In genomic region chr6:90321811-90322210, GRCm38 (mm10) we compare ENCODE assay signal across 41 mouse cellular contexts. TPM values are rescaled to one million over a fixed set of nuclear protein-coding genes. Genes with fewer than 3 reads are reported as not detected.
DNase-seq lines count a peak whose midpoint lies in the region; ATAC-seq and TF ChIP-seq lines count a peak whose summit lies in the region.
"Had no signal": no experiment of that assay in that cellular context is flagged by ENCODE, and none has a peak within 500 bp of the region (broad histone marks: within the 10 kb centered on the region; RNA-seq: fewer than 3 reads in every experiment).

No protein-coding gene starts in this region.

- 0 out of 2 replicates have a peak, but pooled peaks have one; percentile 14 for ATAC-seq in stomach, embryonic 16.5 days (ENCODE audit: insufficient read depth, low FRiP score)
- ATAC-seq in stomach, postnatal 0 days (ENCODE audit: low FRiP score, low TSS enrichment): no peak
- ATAC-seq in liver, embryonic 16.5 days (ENCODE audit: low read depth): no peak
- no peak for ATAC-seq in forebrain, embryonic 12.5 days (ENCODE audit: low FRiP score)
- ATAC-seq: forebrain, embryonic 16.5 days; hindbrain, embryonic 16.5 days; intestine, embryonic 15.5 days had no signal

- no peaks in the 10 kb centered on the region for H3K9me3 ChIP-seq in stomach, embryonic 16.5 days (replicated peaks; ENCODE audit: control insufficient read depth, low read length)
- H3K9me3 ChIP-seq in stomach, postnatal 0 days (ENCODE audit: control insufficient read depth, low read length): no peaks in the 10 kb centered on the region
- H3K9me3 ChIP-seq in liver, embryonic 16.5 days (replicated peaks; ENCODE audit: control insufficient read depth, low read length): no peaks in the 10 kb centered on the region
- H3K9me3 ChIP-seq in forebrain, embryonic 12.5 days: no peaks in the 10 kb centered on the region
- H3K9me3 ChIP-seq: embryonic facial prominence, embryonic 12.5 days; forebrain, embryonic 10.5 days; G1E; intestine, embryonic 15.5 days; limb, embryonic 13.5 days; neural tube, embryonic 15.5 days had no signal

- no peak for TF ChIP-seq CTCF in stomach, postnatal 0 days (IDR thresholded peaks at IDR 0.05; ENCODE audit: low read depth)

- H3K27ac ChIP-seq in stomach, embryonic 16.5 days (ENCODE audit: low read length): no peak overlapping the region
- no peak overlapping the region for H3K27ac ChIP-seq in stomach, postnatal 0 days (replicated peaks)
- H3K27ac ChIP-seq in liver, embryonic 16.5 days (ENCODE audit: low read length): peak overlapping the region; percentile 74
- no peak overlapping the region for H3K27ac ChIP-seq in forebrain, embryonic 12.5 days
- H3K27ac ChIP-seq: embryonic facial prominence, embryonic 12.5 days; forebrain, embryonic 10.5 days; gastrocnemius, adult 2 months; intestine, embryonic 15.5 days; limb, embryonic 13.5 days; macrophage; neural tube, embryonic 15.5 days had no signal

- no peak overlapping the region for H3K4me3 ChIP-seq in stomach, embryonic 16.5 days (replicated peaks; ENCODE audit: low read length)
- H3K4me3 ChIP-seq in stomach, postnatal 0 days (ENCODE audit: low read depth, low read length): no peak overlapping the region
- no peak overlapping the region for H3K4me3 ChIP-seq in liver, embryonic 16.5 days (ENCODE audit: low read depth, low read length)
- H3K4me3 ChIP-seq in forebrain, embryonic 12.5 days (replicated peaks): no peak overlapping the region
- H3K4me3 ChIP-seq: embryonic facial prominence, embryonic 12.5 days; forebrain, embryonic 10.5 days; gastrocnemius, adult 2 months; intestine, embryonic 15.5 days; limb, embryonic 13.5 days; neural tube, embryonic 15.5 days had no signal

- H3K4me2 ChIP-seq in stomach, embryonic 16.5 days (ENCODE audit: low read depth, low read length): no peak overlapping the region
- H3K4me2 ChIP-seq in stomach, postnatal 0 days (replicated peaks; ENCODE audit: low read depth): no peak overlapping the region
- H3K4me2 ChIP-seq in liver, embryonic 16.5 days (ENCODE audit: low read depth, low read length): no peak overlapping the region
- H3K4me2 ChIP-seq in forebrain, embryonic 12.5 days: no peak overlapping the region
- H3K4me2 ChIP-seq: embryonic facial prominence, embryonic 12.5 days; intestine, embryonic 15.5 days; limb, embryonic 13.5 days; neural tube, embryonic 15.5 days had no signal

- H3K36me3 ChIP-seq in stomach, embryonic 16.5 days (ENCODE audit: control insufficient read depth, insufficient read depth, low read length): no peaks in the 10 kb centered on the region
- H3K36me3 ChIP-seq in stomach, postnatal 0 days (ENCODE audit: control insufficient read depth, insufficient read depth, low read length): no peaks in the 10 kb centered on the region
- H3K36me3 ChIP-seq in liver, embryonic 16.5 days (ENCODE audit: control insufficient read depth, insufficient read depth): no peaks in the 10 kb centered on the region
- H3K36me3 ChIP-seq in forebrain, embryonic 12.5 days (replicated peaks): no peaks in the 10 kb centered on the region
- H3K36me3 ChIP-seq: embryonic facial prominence, embryonic 12.5 days; forebrain, embryonic 10.5 days; G1E; intestine, embryonic 15.5 days; limb, embryonic 13.5 days; neural tube, embryonic 15.5 days had no signal

- no peak for DNase-seq in stomach, postnatal 0 days (ENCODE audit: low spot score)
- peak; percentile 64 for DNase-seq in adipocyte (ENCODE audit: low spot score)
- no peak for DNase-seq in retina, postnatal 1 day
- no peak for DNase-seq in heart, postnatal 4 days
- DNase-seq: adrenal gland, postnatal 36 days; cerebellum, adult 2 months; cerebellum, postnatal 14 days; gastrocnemius, adult 2 months; gastrocnemius, postnatal 36 days; heart, postnatal 14 days; kidney, adult 2 months; kidney, postnatal 36 days; lung, adult 2 months; lung, postnatal 10 days; midbrain, embryonic 14.5 days; right cerebral cortex, adult 18-20 months; right cerebral cortex, postnatal 4 days had no signal

- no peaks in the 10 kb centered on the region for H3K27me3 ChIP-seq in stomach, embryonic 16.5 days (ENCODE audit: control insufficient read depth, insufficient read depth, low read length)
- no peaks in the 10 kb centered on the region for H3K27me3 ChIP-seq in stomach, postnatal 0 days (ENCODE audit: control insufficient read depth, insufficient read depth, low read length)
- no peaks in the 10 kb centered on the region for H3K27me3 ChIP-seq in liver, embryonic 16.5 days (ENCODE audit: control insufficient read depth, insufficient read depth, low read depth, low read length)
- H3K27me3 ChIP-seq in forebrain, embryonic 12.5 days: peaks cover 20% of the 10 kb centered on the region
- H3K27me3 ChIP-seq: intestine, embryonic 15.5 days had no signal

- no peak overlapping the region for H3K9ac ChIP-seq in stomach, embryonic 16.5 days (ENCODE audit: low read length)
- H3K9ac ChIP-seq in stomach, postnatal 0 days (ENCODE audit: low read length): no peak overlapping the region
- H3K9ac ChIP-seq in liver, embryonic 16.5 days (ENCODE audit: low read depth, low read length): no peak overlapping the region; the same call in 1 of the 2 replicates
- H3K9ac ChIP-seq in forebrain, embryonic 12.5 days: no peak overlapping the region
- H3K9ac ChIP-seq: embryonic facial prominence, embryonic 12.5 days; intestine, embryonic 15.5 days; limb, embryonic 13.5 days; neural tube, embryonic 15.5 days had no signal

- 48% methylated on average over 4 of the region's 4 CpGs for WGBS in stomach, embryonic 16.5 days
- WGBS in stomach, postnatal 0 days: 36% methylated on average over 4 of the region's 4 CpGs
- 24% methylated on average over 4 of the region's 4 CpGs for WGBS in liver, embryonic 16.5 days (ENCODE audit: insufficient replicate concordance)
- 48% methylated on average over 4 of the region's 4 CpGs for WGBS in forebrain, embryonic 12.5 days

- H3K4me1 ChIP-seq in stomach, embryonic 16.5 days (ENCODE audit: control insufficient read depth, insufficient read depth, low read length): no peaks in the 10 kb centered on the region
- no peaks in the 10 kb centered on the region for H3K4me1 ChIP-seq in stomach, postnatal 0 days (replicated peaks; ENCODE audit: control insufficient read depth, insufficient read depth)
- H3K4me1 ChIP-seq in liver, embryonic 16.5 days (ENCODE audit: control insufficient read depth, low read depth, low read length): peaks cover 8% of the 10 kb centered on the region
- H3K4me1 ChIP-seq in forebrain, embryonic 12.5 days: peaks cover 6% of the 10 kb centered on the region
- H3K4me1 ChIP-seq: intestine, embryonic 15.5 days had no signal

- TF ChIP-seq EP300 in stomach, postnatal 0 days (optimal IDR thresholded peaks at IDR 0.05): no peak

RNA-seq across cellular contexts. Expression of gene Chst13, which starts 3.2 kb away (rescaled TPM):
- polyA plus RNA-seq in stomach, embryonic 16.5 days (2015; fragmentation: Nextera tagmentation; extraction: Ambion mirVana): 0.67 and 1.2 TPM in 2 replicates
- 0.40 and 0.87 TPM in 2 replicates for polyA plus RNA-seq in stomach, postnatal 0 days (2015; fragmentation: Nextera tagmentation; extraction: Ambion mirVana)
- 13.1 and 13.4 TPM in 2 replicates for polyA plus RNA-seq in liver, embryonic 16.5 days (2015; fragmentation: Nextera tagmentation; extraction: Ambion mirVana)
- not detected in 2 replicates for polyA plus RNA-seq in forebrain, embryonic 12.5 days (2016; fragmentation: Nextera tagmentation; extraction: Ambion mirVana)
- total RNA-seq in heart, postnatal 4 days (2021): not detected
- total RNA-seq: adrenal gland, adult 18-20 months; gastrocnemius, adult 2 months; gastrocnemius, postnatal 36 days; layer of hippocampus, adult 8-10 months; layer of hippocampus, postnatal 25 days; left cerebral cortex, postnatal 36 days had no signal
- polyA plus RNA-seq: cerebellum, adult 2 months; forebrain, embryonic 10.5 days; forebrain, embryonic 16.5 days; heart, embryonic 14.5 days; hindbrain, embryonic 11.5 days; macrophage; midbrain, embryonic 14.5 days had no signal

RNA-seq across cellular contexts. Expression of gene Uroc1, which starts 11.3 kb away (rescaled TPM):
- 1.2 and 1.3 TPM in 2 replicates for polyA plus RNA-seq in stomach, embryonic 16.5 days (2015; fragmentation: Nextera tagmentation; extraction: Ambion mirVana)
- 0.16 and 0.33 TPM in 2 replicates for polyA plus RNA-seq in stomach, postnatal 0 days (2015; fragmentation: Nextera tagmentation; extraction: Ambion mirVana)
- 32.3 and 41.1 TPM in 2 replicates for polyA plus RNA-seq in liver, embryonic 16.5 days (2015; fragmentation: Nextera tagmentation; extraction: Ambion mirVana)
- polyA plus RNA-seq in forebrain, embryonic 12.5 days (2016; fragmentation: Nextera tagmentation; extraction: Ambion mirVana): not detected in 2 replicates
- total RNA-seq in heart, postnatal 4 days (2021): not detected
- total RNA-seq: G1E; gastrocnemius, adult 2 months; heart, postnatal 14 days; layer of hippocampus, adult 8-10 months; layer of hippocampus, postnatal 25 days; left cerebral cortex, adult 8-10 months; left cerebral cortex, postnatal 36 days; monocyte, adult 5-6 weeks had no signal
- polyA plus RNA-seq: C2C12; cerebellum, adult 2 months; embryonic facial prominence, embryonic 12.5 days; forebrain, embryonic 10.5 days; forebrain, embryonic 16.5 days; G1E; heart, embryonic 14.5 days; hindbrain, embryonic 11.5 days; macrophage; midbrain, embryonic 14.5 days; neural tube, embryonic 15.5 days; testis, adult 2 months had no signal

RNA-seq across cellular contexts. Expression of gene BC048671, which starts 20.8 kb away (rescaled TPM):
- not detected in 2 replicates for polyA plus RNA-seq in stomach, embryonic 16.5 days (2015; fragmentation: Nextera tagmentation; extraction: Ambion mirVana)
- polyA plus RNA-seq in stomach, postnatal 0 days (2015; fragmentation: Nextera tagmentation; extraction: Ambion mirVana): 0.28 and 0.33 TPM in 2 replicates
- polyA plus RNA-seq in liver, embryonic 16.5 days (2015; fragmentation: Nextera tagmentation; extraction: Ambion mirVana): 0.12 TPM in 1 of 2 replicates, not detected in the other
- polyA plus RNA-seq in forebrain, embryonic 12.5 days (2016; fragmentation: Nextera tagmentation; extraction: Ambion mirVana): not detected in 2 replicates
- not detected for total RNA-seq in heart, postnatal 4 days (2021)
- total RNA-seq: adrenal gland, adult 18-20 months; adrenal gland, postnatal 36 days; G1E; gastrocnemius, adult 2 months; gastrocnemius, postnatal 36 days; heart, postnatal 14 days; layer of hippocampus, adult 8-10 months; layer of hippocampus, postnatal 25 days; left cerebral cortex, adult 8-10 months; left cerebral cortex, postnatal 36 days; monocyte, adult 5-6 weeks had no signal
- polyA plus RNA-seq: C2C12; cerebellum, adult 2 months; embryonic facial prominence, embryonic 12.5 days; forebrain, embryonic 10.5 days; forebrain, embryonic 16.5 days; G1E; heart, embryonic 14.5 days; hindbrain, embryonic 11.5 days; hindbrain, embryonic 16.5 days; intestine, embryonic 15.5 days; kidney, adult 2 months; kidney, embryonic 16.5 days; limb, embryonic 13.5 days; lung, adult 2 months; macrophage; midbrain, embryonic 14.5 days; neural tube, embryonic 15.5 days; spleen, adult 2 months had no signal

RNA-seq across cellular contexts. Expression of gene Zxdc, which starts 47.5 kb away (rescaled TPM):
- 4.5 and 4.7 TPM in 2 replicates for polyA plus RNA-seq in stomach, embryonic 16.5 days (2015; fragmentation: Nextera tagmentation; extraction: Ambion mirVana)
- polyA plus RNA-seq in stomach, postnatal 0 days (2015; fragmentation: Nextera tagmentation; extraction: Ambion mirVana): 4.7 and 4.9 TPM in 2 replicates
- polyA plus RNA-seq in liver, embryonic 16.5 days (2015; fragmentation: Nextera tagmentation; extraction: Ambion mirVana): 2.0 and 3.0 TPM in 2 replicates
- polyA plus RNA-seq in forebrain, embryonic 12.5 days (2016; fragmentation: Nextera tagmentation; extraction: Ambion mirVana): 13.8 and 15.8 TPM in 2 replicates
- 10 to 100 TPM; 17.4 to 18.6 TPM for total RNA-seq in heart, postnatal 4 days (2021)

Comparison
In these comparisons a context has a peak if more than half of its experiments do, and no peak if none do; other contexts are left out.
1. RNA of gene Uroc1, which starts 11.3 kb away (polyA plus RNA-seq): 32.3 to 41.1 TPM in liver, embryonic 16.5 days; 1.2 to 1.3 TPM in stomach, embryonic 16.5 days, 0.16 to 0.33 TPM in stomach, postnatal 0 days and not detected in forebrain, embryonic 12.5 days; every median in the first group is over 10 times any median in the second.